Mouse (Mus musculus) liver, embryonic 14.5 days (tissue): ENCODE data around the gene Gsn.

Experiments used
- CTCF ChIP-seq: IDR thresholded peaks from 2 replicates; pipeline ENCODE4 v1.5.1; 2016; ENCODE audit warnings: antibody characterized with exemption, low read depth, control low read depth
- EP300 ChIP-seq: IDR thresholded peaks from 2 replicates; pipeline ENCODE4 v1.6.1; 2016; ENCODE audit warnings: antibody characterized with exemption, low read depth

- TF ChIP-seq CTCF (no peak), EP300 (no peak)
Measured at GRCm38 (mm10) chr2:35252733-35253132, 3.4 kb upstream of the Gsn start.
